Mouse (Mus musculus): ENCODE measurements at regions not wholly inside any gene's neighbourhood (a gene's known extent, or its start where the extent isn't known, plus 50 kb on each side); places are given as distances from the start of the nearest gene placed in this dataset.
A peak's percentile ranks its signal among the peaks of the same experiment; 100 is the strongest.

DNA sequence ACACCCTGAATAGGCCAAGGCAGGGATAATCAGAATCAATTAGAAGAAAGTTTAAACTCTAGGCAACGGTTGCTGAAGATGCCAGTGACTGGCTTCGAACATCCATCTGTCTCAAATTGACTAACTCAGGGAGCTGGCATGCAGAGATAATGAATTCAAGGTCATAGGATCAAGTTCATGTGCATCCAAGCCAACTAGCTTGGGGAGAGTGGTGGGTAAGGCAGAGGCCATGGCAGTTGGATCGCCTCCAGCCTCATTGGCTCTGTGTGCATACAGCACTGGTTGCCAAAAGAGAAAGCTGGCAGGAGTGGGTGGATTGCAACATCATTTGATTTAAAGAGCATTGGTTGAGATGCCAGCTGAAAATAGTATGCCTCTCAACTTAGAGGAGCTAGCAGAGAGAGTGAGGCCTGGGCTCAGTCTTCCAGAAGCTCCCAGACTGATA is 1398.3 kb upstream of the Lrrc6 start:
- no peak overlapping the region for H3K4me2 ChIP-seq
- no peaks in the 10 kb centered on the region for H3K36me3 ChIP-seq
- no peaks in the 10 kb centered on the region for H3K9me3 ChIP-seq
- H3K27ac ChIP-seq (replicated peaks), result no peak overlapping the region
- H3K27me3 ChIP-seq, result no peaks in the 10 kb centered on the region
- no peak overlapping the region for H3K9ac ChIP-seq
- 63% methylated on average over 3 of the region's 3 CpGs for WGBS
- no peak overlapping the region for H3K4me3 ChIP-seq
- peak; percentile 94 for ATAC-seq (ENCODE audit: low read depth)
- H3K4me1 ChIP-seq (replicated peaks), result no peaks in the 10 kb centered on the region; the same call in 1 of the 2 replicates

DNA sequence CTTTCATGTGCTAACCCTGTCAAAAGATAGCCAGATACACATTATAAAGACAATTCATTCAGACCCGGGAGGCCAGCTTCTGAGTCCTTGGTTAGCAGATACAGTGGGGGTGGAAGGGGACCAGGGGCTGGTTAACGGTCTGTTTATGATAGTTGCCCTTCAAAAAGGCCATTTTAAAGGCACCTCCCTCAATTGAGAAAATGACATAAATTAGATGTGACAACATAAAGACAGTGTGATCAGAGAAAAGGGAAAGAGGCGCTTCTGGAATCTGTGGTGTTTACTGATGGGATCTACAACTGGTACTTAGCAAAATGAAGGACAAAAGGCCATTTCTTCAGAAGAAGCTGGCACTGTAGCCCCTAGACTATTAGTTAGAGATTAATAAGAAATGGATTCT is 1391.4 kb upstream of the Lrrc6 start:
- no peak overlapping the region for H3K27ac ChIP-seq (replicated peaks)
- no peaks in the 10 kb centered on the region for H3K27me3 ChIP-seq
- H3K36me3 ChIP-seq, result no peaks in the 10 kb centered on the region
- no peak overlapping the region for H3K9ac ChIP-seq
- no peaks in the 10 kb centered on the region for H3K9me3 ChIP-seq
- no peak overlapping the region for H3K4me3 ChIP-seq
- ATAC-seq (ENCODE audit: low read depth), result no peak
- WGBS, result 28% methylated on average over 3 of the region's 3 CpGs
- peaks cover 18% of the 10 kb centered on the region for H3K4me1 ChIP-seq (replicated peaks)
- no peak overlapping the region for H3K4me2 ChIP-seq

DNA sequence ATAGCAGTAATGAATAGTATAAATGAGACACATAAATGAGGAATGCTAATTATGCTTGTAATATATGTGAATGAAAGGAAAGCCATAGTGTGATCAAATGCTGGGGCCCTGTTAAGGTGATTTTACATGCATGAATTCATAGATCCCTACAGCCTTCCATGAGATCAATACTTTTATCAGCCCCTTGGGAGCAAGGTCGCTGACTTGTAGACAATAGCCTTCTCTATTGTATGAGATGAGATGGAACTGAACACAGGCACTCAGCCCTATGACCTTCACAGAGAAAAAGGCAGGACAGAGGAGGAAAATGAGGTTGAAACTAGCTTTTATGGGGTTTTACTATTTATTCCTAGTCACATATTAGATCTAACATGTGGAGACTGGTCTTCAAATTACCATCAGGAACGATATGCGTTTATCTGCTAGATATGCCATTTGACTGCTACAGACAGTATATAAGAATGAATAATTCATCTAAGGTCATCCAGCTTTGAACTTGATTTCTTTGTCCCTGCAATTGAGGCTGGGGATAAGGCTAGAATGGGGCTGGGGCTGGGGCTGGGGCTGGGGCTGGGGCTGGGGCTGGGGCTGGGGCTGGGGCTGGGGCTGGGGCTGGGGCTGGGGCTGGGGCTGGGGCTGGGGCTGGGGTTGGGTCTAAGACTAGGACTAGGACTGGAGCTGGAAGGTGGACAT is 1390.0 kb upstream of the Lrrc6 start:
- ATAC-seq (ENCODE audit: low read depth), result no peak
- H3K4me3 ChIP-seq, result no peak overlapping the region
- no peaks in the 10 kb centered on the region for H3K36me3 ChIP-seq
- H3K4me2 ChIP-seq, result no peak overlapping the region
- WGBS, result 51% methylated on average over 3 of the region's 3 CpGs
- peaks cover 18% of the 10 kb centered on the region for H3K4me1 ChIP-seq (replicated peaks)
- H3K27ac ChIP-seq (replicated peaks), result no peak overlapping the region
- H3K9ac ChIP-seq, result no peak overlapping the region
- H3K9me3 ChIP-seq, result no peaks in the 10 kb centered on the region
- no peaks in the 10 kb centered on the region for H3K27me3 ChIP-seq

DNA sequence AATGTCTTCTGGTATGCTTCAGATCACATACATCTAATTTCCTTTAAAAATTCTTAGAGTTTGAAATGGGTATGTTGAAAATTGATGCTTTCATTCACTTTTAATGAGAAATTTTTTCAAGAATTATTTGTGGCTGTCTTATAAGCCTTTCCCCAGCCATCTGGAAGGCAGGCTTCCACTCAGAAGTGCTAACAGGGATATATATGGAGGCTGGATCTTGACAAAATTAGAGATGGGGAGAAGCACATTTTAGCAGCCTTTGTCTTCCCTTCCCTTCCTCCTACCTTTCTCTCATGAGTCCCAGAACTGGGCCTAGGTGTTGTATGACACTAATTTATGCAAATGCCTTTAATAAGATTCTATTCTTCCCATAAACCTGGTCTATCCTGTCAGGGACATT is 1387.8 kb upstream of the Lrrc6 start:
- Histone ChIP-seq H3K4me2 (no peak overlapping the region), H3K9ac (no peak overlapping the region), H3K4me1 (replicated peaks) (peaks cover 18% of the 10 kb centered on the region), H3K36me3 (no peaks in the 10 kb centered on the region), H3K4me3 (no peak overlapping the region), H3K27ac (replicated peaks) (no peak overlapping the region), H3K27me3 (no peaks in the 10 kb centered on the region), H3K9me3 (no peaks in the 10 kb centered on the region)
- no peak for ATAC-seq (ENCODE audit: low read depth)

DNA sequence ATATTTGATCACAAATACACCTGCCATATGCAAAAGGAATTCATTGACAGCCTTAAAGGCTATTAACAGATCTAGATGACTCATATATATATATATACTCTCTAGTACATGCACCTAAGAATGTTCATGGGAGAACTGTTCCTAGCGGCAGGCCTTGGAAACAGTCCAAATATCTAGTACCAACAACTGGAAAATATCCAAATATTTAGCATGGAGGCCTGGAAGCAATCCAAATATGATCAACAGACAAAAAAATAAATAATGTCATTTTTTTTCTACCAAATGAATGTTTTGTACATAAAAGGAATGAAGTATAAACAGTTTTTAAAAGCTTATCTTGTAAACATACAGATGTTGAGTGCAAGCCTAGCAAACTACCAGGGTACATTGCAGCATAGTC is 1354.6 kb upstream of the Lrrc6 start:
- Histone ChIP-seq H3K36me3 (no peaks in the 10 kb centered on the region), H3K4me3 (no peak overlapping the region), H3K27ac (replicated peaks) (no peak overlapping the region), H3K9me3 (no peaks in the 10 kb centered on the region), H3K4me2 (no peak overlapping the region), H3K27me3 (no peaks in the 10 kb centered on the region), H3K4me1 (replicated peaks) (no peaks in the 10 kb centered on the region), H3K9ac (no peak overlapping the region)
- ATAC-seq (ENCODE audit: low read depth), result no peak
- 61% methylated on average over 1 of the region's 1 CpGs for WGBS

DNA sequence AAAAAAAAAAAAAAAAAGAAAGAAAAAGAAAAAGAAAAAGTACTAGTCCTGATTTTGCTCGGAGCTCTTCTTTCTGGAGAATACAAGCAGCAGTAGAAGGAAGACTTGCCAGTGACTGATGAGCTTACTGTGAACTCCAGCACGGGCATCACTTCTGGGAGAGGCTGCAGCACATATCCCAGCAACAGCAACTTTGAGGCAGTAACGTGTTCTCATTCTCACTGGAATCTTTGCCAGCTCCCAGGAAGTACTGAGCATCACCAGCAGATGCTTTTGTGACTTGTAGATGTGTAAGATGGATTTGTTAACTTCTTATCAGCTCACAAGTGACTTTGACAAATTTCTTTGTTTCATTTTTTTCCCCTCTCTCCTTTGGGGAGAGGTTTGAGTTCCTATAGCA is 1349.4 kb upstream of the Lrrc6 start:
- Histone ChIP-seq H3K4me2 (no peak overlapping the region), H3K27ac (replicated peaks) (no peak overlapping the region), H3K9ac (no peak overlapping the region), H3K36me3 (no peaks in the 10 kb centered on the region), H3K4me3 (no peak overlapping the region), H3K4me1 (replicated peaks) (no peaks in the 10 kb centered on the region), H3K27me3 (no peaks in the 10 kb centered on the region), H3K9me3 (peaks cover 3% of the 10 kb centered on the region; the same call in 1 of the 2 replicates)
- ATAC-seq (ENCODE audit: low read depth), result no peak
- WGBS, result 68% methylated on average over 3 of the region's 3 CpGs

DNA sequence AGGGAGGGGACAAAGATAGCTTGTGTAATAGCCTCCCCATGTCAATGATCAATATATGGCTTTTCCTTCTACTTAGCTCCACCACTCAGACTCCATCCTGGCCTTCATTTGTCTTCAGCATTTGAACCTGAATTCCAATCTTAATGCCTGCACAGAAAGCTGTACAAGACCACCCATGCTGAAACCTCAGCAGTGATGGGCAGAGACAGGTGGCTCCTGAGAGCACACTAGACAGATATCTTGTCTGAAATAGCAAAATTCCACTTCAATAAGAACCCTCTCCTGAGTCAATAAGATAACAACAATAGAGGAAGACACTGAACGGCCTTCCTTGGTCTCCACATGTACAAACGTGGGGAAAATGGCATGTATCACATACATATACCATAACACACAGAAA is 1345.0 kb upstream of the Lrrc6 start:
- no peak for ATAC-seq (ENCODE audit: low read depth)
- Histone ChIP-seq H3K27me3 (no peaks in the 10 kb centered on the region), H3K4me3 (no peak overlapping the region), H3K36me3 (no peaks in the 10 kb centered on the region), H3K4me1 (replicated peaks) (no peaks in the 10 kb centered on the region), H3K9me3 (peaks cover 3% of the 10 kb centered on the region; the same call in 1 of the 2 replicates), H3K27ac (replicated peaks) (no peak overlapping the region), H3K4me2 (no peak overlapping the region), H3K9ac (no peak overlapping the region)
- 85% methylated on average over 2 of the region's 2 CpGs for WGBS

DNA sequence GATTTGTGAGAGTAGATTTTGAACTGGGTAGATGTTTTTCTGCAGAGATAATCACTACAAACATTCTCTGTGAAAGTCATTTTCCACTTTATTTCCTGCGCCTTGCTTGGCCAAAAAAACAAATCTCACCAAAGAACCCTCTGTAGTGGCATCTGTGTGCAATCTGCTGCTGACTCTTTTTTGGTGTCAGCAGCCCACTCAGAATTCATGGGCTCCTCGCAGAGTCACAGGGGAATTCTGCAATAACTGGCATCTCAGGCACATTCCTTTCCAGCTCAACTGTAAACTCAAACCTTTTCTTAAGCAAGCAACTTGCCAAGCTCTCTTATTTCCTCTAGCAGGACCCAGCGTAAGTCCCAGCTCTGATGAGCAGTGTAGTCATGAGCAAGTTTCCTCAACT is 1340.0 kb upstream of the Lrrc6 start:
- Histone ChIP-seq H3K4me2 (no peak overlapping the region), H3K4me3 (no peak overlapping the region), H3K9ac (no peak overlapping the region), H3K27me3 (no peaks in the 10 kb centered on the region), H3K9me3 (no peaks in the 10 kb centered on the region), H3K27ac (replicated peaks) (no peak overlapping the region), H3K36me3 (no peaks in the 10 kb centered on the region), H3K4me1 (replicated peaks) (no peaks in the 10 kb centered on the region)
- no peak for ATAC-seq (ENCODE audit: low read depth)
- WGBS, result 85% methylated on average over 3 of the region's 3 CpGs

DNA sequence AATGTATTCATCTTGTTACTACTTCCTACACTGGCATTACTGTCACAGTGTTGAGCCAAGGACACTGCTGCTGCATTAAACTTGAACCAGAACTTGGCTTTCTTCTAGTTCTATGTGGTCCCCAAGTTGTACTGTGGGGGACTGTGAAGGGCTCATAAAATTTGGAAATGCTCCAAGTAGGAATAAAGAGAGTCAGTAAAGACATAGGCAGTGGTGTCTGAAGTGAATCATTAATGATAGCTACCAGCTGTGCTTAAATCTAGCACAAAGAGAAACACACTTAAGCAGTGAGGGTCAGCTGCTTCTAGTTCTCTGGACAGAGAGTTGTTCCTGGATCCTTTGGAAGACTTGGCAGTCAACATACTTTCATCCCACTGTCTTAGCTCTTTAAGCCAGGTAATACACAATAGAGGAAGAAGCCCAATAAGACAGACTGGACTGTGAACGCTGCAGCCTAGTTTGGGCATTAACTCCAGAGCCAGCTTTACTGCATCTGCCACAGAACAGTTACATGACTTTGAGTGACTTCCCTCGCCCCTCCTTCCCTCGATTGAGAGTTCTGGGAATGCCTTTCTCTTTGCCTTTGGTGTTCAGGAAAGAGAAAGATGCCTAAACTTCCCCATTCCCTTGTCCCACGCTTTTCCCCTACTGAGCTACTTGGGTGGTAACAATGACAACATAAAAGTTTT is 1325.2 kb upstream of the Lrrc6 start:
- H3K27me3 ChIP-seq, result no peaks in the 10 kb centered on the region
- H3K4me1 ChIP-seq (replicated peaks), result 0 out of 2 replicates have a peak, but pooled peaks cover 5% of the 10 kb centered on the region
- H3K9me3 ChIP-seq, result no peaks in the 10 kb centered on the region
- H3K9ac ChIP-seq, result no peak overlapping the region
- H3K27ac ChIP-seq (replicated peaks), result no peak overlapping the region
- ATAC-seq (ENCODE audit: low read depth), result no peak
- no peak overlapping the region for H3K4me2 ChIP-seq
- no peak overlapping the region for H3K4me3 ChIP-seq
- 71% methylated on average over 4 of the region's 4 CpGs for WGBS
- no peaks in the 10 kb centered on the region for H3K36me3 ChIP-seq

DNA sequence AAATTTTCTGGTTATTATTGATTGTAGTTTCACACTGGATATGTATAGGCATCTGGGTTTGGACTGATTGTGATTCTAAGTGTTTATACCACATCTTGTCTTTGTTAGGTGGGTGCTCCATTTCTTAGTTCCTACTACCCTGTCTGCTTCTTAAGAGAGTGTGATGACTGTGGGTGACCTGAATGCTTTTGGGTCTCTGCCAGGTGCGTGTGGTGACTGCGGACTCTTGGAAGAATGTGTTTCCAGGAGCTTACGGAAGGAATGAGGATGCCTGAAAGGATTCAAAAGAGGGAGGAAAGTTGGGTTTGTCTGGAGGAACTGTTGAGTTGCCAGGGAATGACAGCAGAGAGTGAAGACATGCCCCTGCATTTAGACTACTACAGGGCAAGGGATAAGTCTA is 1322.5 kb upstream of the Lrrc6 start:
- Histone ChIP-seq H3K4me1 (replicated peaks) (0 out of 2 replicates have a peak, but pooled peaks cover 5% of the 10 kb centered on the region), H3K9me3 (no peaks in the 10 kb centered on the region), H3K4me2 (no peak overlapping the region), H3K27ac (replicated peaks) (no peak overlapping the region), H3K36me3 (no peaks in the 10 kb centered on the region), H3K4me3 (no peak overlapping the region), H3K9ac (no peak overlapping the region), H3K27me3 (no peaks in the 10 kb centered on the region)
- no peak for ATAC-seq (ENCODE audit: low read depth)
- 80% methylated on average over 3 of the region's 3 CpGs for WGBS

DNA sequence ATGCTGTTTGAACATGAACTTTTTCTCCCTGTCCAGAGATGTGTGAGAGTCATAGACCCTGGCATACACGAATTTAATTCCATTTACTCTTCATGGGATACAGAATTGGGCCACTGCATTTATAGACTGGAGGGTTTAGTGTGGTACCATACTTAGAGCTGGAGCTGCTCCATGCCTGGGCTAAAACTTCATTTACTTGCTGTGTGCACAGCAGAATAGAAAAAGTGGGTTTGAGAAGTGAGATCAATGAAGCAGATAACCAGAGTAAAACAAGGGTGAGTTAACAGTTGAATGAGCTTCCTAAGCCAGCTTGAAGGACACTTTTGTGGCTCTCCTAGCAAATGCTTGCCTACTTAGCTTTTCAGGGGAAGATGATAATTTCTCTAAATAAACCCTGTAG is 1299.2 kb upstream of the Lrrc6 start:
- H3K27me3 ChIP-seq, result no peaks in the 10 kb centered on the region
- no peak overlapping the region for H3K4me2 ChIP-seq
- H3K9me3 ChIP-seq, result no peaks in the 10 kb centered on the region
- H3K9ac ChIP-seq, result no peak overlapping the region
- ATAC-seq (ENCODE audit: low read depth), result no peak
- no peak overlapping the region for H3K27ac ChIP-seq (replicated peaks)
- no peaks in the 10 kb centered on the region for H3K36me3 ChIP-seq
- H3K4me1 ChIP-seq (replicated peaks), result no peaks in the 10 kb centered on the region
- WGBS, result 81% methylated on average over 1 of the region's 1 CpGs
- H3K4me3 ChIP-seq, result no peak overlapping the region

DNA sequence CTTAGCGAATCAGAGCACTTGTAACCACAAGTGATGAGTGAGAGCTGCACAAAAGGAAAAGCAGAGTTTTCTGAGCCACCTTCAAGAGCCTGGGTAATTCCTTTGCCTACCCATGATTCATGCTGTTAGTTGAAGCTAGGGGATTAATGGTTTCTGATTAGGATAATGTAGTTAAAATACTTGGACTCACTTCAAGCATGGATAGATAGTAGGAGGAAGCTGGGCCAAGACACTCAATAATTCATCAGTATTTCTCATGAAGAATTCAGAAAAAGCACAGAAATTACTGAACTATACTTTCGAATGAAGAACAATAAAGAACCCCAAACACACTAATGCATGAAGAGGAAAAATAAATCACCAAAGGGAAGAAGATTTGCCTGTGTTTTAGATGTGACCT is 1294.9 kb upstream of the Lrrc6 start:
- H3K27me3 ChIP-seq, result no peaks in the 10 kb centered on the region
- no peak overlapping the region for H3K4me2 ChIP-seq
- no peak overlapping the region for H3K9ac ChIP-seq
- no peak overlapping the region for H3K4me3 ChIP-seq
- H3K4me1 ChIP-seq (replicated peaks), result no peaks in the 10 kb centered on the region
- WGBS, result 90% methylated on average over 2 of the region's 2 CpGs
- no peaks in the 10 kb centered on the region for H3K36me3 ChIP-seq
- ATAC-seq (ENCODE audit: low read depth), result no peak
- H3K27ac ChIP-seq (replicated peaks), result no peak overlapping the region
- H3K9me3 ChIP-seq, result no peaks in the 10 kb centered on the region

DNA sequence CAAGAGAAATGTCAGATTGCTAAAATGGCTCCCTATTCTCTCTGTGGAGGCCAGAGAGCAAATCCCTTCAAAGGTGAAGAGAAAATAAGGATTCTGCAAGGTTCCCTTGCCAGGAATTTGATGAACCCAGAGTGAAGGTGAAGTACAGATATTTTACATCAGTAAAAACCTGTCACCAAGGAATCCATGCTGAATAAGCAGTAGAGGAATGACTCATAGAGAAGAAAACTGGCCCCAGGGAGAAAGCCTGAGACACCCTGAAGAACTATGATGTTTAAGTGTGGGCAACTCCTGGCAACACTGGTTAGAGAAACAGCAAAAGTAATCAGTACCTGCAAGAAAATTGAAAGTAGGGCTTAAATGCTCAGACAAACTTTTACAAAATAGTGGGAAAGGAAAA is 1292.1 kb upstream of the Lrrc6 start:
- Histone ChIP-seq H3K27me3 (no peaks in the 10 kb centered on the region), H3K36me3 (no peaks in the 10 kb centered on the region), H3K9ac (no peak overlapping the region), H3K4me1 (replicated peaks) (no peaks in the 10 kb centered on the region), H3K27ac (replicated peaks) (no peak overlapping the region), H3K4me2 (no peak overlapping the region), H3K9me3 (no peaks in the 10 kb centered on the region), H3K4me3 (no peak overlapping the region)
- no peak for ATAC-seq (ENCODE audit: low read depth)

All from neural tube, embryonic 13.5 days (tissue).